Mouse (Mus musculus) adrenal gland (tissue): ENCODE results near the gene Actr3.

Source experiments
- intact Hi-C: fragments of 180-260 bp; cut with DNase I; formaldehyde crosslinking; loops from one replicate; pipeline ENCODE4 v1.15.1; 2025
- long read RNA-seq, 2 experiments: library from polyadenylated mRNA; unstranded; transcript quantifications; one replicate each; pipeline ENCODE4 v2.0.0; 2020; ENCODE audit warnings: borderline replicate concordance in 1 of 2; ENCODE audit not compliant: insufficient replicate concordance in 1 of 2

The Actr3 gene
- long read RNA-seq, experiment 1, transcript Actr3-202 (12 exons, 2,565 nt): major isoform, 69 of 78 reads
- long read RNA-seq, experiment 1, partial matches to known transcripts: 2 of 78 reads
- long read RNA-seq, experiment 1, other reads (novel, unspliced or antisense): 5 of 78 reads
- long read RNA-seq, experiment 2, transcript Actr3-202 (12 exons, 2,565 nt): major isoform, 88 of 101 reads
- long read RNA-seq, experiment 2, partial matches to known transcripts: 5 of 101 reads
- long read RNA-seq, experiment 2, other reads (novel, unspliced or antisense): 7 of 101 reads

DNA sequence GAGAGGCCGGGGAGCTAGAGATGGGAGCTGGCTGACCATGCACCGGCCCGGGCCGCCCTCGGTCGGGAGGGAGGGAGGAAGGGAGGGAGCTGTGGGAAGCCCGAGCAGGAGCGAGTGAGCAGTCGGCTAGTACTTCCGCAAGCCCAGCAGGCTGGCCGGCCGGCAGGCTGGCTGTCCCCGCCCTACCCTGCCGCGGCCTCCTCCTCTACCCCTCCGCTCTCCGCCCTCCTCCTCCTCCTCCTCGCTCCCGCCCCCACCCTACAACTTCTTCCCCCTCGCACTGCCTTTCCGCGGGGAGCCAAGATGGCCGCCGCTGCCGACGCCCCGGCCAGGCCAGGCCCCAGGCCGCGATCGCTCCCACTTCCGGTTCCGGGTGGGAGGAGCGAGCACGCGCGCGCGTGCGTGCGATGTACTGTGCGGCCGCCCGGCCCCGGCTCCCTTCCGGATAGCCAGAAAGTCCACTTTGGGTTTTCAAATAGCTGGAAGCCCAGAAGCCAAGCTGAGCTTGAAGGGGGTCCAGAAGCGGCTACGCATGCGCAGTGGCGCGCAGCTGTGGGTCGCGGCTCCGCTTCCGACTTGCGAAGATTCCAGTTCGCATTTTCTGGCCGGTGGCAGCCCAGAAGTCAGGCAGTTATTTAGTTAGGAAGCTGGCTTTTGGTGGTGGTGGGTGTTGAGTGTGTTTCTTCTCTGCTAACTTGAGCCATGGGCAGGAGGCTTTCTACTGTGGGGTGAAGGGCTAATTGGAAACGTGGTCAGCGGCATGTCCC lies at the start of gene Actr3:
Actr3 (minus strand) TSS at position 359 of the 767 bp plus-strand sequence.
- intact Hi-C loops: loop anchor here (2.0 kb wide), 1 partner anchor 125 kb away; the partner anchor contains the start of gene Slc35f5

DNA sequence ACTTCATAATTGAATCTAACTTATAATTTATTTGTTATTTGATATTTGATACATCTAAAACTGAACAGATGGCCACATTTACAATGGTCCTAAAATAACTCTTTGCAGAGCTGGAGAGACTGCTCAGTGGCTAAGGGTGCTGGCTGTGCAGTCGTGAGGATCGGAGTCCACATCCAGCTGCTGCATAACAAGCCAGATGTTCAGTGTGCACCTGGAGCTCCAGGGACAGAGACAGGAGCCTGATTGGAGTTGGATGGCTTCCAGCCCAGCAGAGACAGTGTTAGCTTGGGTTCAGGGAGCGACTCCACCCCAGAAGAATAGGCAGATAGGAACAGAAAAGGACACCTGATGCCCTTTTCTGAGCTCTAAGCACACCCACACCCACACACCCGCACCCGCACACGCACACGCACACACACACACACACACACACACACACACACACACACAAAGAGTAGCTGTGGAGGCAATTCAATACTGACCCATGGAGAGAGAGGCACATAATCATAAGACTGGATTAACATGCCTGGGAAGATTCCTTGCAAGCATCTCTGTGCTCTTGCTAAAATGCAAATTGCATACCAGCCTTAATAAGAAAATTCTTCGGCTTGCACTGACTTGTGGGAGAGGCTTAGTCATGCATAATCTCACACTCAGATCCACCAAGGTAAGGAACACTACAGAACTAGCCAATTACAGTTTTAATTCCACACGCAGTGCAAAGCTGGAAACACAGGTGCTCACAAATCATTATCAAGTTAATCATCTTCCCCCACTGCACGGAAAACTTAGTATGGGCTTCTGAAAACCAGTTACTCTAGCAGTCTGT lies 47.1 kb upstream of the Actr3 start:
- intact Hi-C loops: no loop called here

DNA sequence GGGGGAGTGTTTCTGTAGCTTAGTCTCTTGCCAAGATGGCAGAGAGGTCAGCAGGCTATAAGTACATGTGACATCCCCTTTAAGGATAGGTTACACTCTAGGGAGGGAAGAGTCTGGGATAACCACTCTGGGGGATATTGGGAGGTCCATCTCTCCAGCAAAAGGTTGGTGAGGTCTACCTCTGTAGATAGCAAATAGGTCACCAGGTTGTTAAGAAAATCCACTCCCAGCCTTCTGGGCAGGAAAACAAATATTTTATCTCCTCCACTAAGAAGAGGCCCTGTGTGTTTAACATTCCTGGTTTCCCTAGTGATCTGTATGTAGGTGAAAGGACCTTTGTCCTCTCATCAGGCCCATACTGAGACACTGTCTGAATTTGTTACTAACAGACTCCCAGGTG lies 46.3 kb upstream of the Actr3 start:
- intact Hi-C loops: no loop called here

DNA sequence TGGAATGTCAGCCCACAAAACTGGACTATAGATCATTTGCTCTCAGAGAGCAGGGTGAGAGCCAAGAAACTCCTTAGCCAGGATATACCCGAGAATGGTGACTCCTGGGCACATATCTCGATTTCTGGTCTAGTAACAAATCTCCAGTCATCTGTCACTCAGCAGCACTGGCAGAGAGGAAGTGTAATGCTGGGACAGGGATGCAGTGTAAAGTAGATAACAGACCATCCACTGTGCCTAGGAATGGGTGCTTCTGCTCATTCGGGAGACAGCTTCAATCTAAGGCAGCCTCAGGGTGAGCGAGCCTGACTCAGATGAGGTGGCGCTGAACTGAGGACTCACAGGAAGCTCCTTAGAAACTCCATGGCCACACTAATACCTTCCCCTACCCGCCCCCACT lies 43.1 kb upstream of the Actr3 start:
- intact Hi-C loops: no loop called here

DNA sequence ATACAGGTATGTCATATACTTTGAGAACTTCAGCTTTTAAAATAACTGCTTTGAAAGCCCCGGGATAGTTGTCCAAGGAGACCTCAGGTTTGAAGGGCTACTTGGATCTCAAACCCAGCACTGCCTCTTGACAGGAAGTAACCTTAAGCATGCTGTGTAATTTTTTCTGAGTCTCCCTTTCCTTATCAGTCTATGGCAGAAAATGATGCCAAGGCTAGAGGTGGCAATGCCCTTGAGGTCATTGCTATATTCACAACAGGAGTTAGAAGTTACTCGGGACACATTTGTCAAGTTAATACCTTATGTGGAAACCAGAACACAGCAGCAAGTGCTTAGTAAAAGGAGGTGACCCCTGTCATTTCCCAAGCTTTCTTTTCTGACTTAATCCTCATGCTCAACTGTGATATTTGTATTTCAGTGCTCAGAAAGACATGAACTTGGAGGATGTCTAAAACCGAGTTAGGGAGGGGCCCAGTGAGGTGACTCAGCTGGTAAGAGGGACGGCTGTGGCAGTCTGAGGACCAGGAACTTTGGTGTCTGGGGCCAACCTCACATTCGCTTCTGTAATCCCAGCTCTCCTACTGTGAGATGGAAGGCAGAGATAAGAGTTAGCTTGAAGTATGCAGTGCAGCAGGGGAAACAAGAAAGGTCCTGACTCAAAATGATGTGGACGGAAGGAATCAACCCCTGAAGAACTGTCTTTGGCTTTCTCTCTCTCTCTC lies 40.6 kb upstream of the Actr3 start:
- intact Hi-C loops: no loop called here

DNA sequence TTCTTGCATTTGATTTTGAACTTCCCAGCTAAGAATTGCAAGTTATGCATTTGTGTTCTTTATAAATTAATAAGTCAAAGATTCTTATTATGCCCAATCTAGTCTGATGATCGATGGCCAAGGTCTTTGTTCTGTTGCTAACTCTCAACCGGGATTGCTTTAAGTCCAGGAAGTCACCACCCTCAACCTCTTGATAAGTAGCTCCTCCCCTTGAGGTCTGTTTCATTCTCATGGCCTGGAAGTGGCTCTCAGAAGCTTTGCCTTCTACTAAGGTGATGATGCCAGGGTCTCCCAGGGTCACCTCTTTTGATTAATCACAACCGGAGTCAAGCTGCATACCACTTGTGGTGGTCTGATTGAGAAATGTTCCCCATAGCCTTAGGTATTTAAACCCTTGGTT lies 38.3 kb upstream of the Actr3 start:
- intact Hi-C loops: no loop called here

DNA sequence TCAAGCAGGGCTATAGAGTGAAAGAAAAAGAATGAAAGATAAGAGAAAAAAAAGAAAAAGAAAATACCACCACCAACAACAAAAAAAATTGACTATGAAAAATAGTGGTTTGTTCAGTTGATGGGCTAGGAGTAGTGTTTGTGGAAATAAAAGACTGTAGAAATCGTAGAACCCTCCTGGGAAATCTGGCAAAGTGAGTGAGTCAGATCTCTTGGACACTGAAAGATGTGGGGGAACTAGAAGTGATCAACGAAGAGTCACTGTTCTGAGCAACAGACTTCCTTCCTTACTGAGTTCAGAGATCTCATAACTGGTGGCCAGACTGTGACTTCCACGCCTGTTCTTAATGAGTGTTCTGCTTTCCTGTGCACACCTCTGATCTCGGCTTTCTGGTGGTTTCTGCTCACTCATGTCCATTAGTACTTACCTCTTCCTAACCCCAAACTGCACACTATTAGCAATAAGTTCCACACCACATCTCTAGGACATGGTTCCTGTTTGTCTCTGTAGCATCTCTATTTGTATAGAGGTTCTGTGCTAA lies 37.7 kb upstream of the Actr3 start:
- intact Hi-C loops: no loop called here

DNA sequence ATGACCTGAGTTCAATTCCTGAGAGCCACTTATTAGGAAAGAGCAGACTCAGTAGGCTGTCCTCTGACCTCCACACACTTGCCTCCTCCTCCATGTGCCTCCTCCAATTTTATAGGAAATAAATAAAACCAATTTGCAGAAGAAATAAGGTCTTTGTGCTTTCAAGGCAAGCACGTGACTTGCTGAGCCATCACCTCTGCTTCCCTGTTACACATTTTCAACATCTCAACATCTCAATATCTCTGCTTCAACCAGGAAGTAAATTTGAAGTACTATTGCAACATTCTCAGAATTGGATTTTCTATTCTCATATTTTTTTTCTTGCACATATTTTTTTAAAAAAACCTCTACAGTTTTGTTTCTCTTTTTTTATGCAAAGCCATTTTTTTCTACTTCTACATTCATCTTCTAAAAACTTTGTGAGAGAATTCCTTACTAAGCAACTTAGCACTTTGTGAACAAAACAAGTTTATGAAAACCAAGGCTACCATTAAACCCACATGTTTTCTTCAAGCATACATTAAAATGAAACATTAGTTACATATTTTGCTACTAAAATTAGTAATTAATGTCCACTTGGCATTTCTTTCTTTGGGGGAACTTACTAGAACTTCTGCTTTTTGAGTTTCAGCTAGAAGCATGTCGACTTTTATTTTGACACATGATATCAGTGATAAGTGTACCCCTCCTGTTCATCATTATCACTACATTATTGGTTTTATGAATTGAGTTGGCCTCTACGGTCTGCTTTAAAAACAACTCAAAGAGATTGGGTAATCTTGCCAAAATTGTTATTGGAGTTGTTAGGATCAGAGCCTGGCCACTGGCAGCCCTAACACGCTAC lies 35.5 kb upstream of the Actr3 start:
- intact Hi-C loops: no loop called here

DNA sequence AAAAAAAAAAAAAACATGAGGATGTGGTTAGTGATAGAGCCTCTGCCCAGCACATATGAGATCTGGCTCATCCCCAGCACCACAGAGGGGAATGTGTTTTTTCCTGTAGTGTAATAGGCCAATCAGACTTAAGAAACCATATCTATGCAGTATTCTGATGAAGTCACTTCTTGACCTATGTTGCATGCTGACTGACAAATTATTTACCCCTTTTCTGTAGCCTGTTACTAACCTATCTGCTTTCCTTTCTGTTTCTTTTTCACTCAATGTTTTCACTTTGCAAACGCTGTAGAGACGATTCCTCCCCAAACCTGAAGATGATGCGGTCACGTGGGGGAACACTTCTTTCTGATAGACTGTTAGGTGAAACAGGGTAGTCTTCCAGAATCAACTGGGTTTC lies 32.4 kb upstream of the Actr3 start:
- intact Hi-C loops: no loop called here

DNA sequence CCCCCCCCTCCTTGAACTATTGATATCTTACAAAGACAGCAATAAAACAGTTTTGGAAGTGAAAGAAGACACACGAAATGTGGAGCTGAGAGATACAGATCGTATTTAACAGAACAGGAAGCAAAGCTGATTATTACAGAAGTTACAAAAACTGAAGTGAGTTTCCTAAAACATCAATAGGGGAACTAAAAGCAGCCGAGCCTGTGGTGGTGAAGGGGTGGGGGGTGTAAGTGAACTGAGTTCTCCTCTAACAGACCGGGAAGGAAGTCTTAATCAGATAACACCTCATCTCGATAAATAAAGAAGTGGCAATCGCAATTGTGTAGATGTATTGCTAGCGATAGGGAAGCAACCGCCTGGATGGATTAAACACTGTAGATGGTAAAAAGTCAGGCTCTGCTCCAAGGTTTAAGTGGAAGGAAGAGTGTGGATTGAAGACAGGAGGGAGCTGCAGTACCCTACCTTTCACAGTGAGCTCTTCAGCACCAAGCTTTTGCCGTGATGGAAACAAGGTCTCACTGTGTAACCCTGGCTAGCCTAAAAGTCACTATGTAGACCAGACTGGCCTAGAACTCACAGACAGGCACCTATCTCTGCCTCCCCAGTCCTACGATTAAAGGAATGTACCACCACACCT lies 31.2 kb upstream of the Actr3 start:
- intact Hi-C loops: no loop called here

DNA sequence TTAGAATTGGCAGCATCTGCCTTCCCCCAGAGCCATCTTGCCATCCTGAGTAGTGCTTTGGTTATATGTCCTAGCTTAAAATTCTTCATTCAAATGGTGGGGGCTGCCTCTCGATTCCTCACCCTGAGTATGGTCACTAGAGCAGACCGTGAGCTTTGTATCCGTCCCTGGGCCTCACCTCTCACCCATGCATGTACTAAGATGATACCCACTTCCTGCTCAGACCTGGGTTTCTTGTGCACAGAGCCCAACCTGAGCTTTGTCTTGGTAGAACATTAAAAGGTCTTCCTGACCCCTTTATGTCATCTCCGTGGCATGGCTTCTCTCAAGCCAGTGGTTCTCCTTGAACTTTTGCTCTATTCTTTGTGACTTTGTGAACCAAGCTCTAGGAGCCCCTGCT lies 28.5 kb upstream of the Actr3 start:
- intact Hi-C loops: no loop called here

DNA sequence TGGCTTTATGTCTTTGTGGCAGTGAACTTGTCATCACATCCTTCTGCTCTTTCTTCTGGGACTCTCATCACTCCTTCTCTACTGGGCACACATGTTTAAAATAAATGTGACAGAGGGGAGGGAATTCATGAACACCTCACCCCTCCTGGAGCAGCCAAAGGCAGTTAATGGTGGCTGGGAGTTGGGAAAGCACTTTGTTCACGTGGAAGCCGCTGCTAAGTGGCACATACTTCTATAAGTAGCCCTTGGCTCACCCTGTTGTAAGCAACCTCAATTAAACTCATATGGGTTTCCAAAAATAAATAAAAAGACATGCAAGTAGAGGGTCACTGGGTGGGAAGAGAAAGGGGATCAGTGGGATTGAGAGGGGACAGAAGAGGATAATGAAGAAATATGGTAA lies 27.8 kb upstream of the Actr3 start:
- intact Hi-C loops: no loop called here

DNA sequence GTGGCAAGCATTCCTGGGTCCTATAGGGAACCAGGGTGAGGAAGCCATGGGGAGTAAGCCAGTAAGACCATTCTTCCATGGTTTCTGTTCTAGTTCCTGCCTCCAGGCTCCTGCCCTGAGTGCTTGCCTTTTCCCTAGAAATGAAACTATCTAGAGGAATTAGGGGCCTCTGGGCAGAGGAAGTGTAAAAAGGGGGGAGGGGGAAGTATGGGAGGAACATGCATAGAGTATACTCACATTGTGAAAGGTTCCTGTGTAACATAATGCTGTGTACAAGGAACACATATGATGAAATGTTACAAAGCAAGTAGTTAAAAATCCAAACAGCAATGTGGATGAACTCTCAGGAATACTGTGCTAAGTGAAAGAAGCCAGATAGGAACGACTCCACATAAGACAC lies 27.4 kb upstream of the Actr3 start:
- intact Hi-C loops: no loop called here

DNA sequence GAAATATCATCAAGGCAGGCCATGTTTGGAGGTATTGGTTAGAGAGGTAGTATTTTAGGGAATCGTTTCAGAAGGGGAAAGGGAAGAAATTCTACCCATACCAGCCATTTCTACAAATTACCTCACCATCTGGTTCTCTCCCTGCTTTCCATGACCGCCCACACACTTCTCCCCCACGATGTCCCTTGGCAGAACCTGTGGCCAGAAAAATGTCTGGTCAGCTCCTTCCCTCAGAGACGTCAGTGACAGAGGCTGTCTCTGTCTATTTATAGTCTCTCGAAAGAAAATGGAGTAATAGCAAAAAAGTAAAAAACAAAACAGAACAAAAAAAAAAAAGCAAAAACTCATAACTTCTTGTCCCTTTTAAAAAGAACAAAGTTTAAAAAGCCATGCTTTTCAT lies 23.0 kb upstream of the Actr3 start:
- intact Hi-C loops: no loop called here

DNA sequence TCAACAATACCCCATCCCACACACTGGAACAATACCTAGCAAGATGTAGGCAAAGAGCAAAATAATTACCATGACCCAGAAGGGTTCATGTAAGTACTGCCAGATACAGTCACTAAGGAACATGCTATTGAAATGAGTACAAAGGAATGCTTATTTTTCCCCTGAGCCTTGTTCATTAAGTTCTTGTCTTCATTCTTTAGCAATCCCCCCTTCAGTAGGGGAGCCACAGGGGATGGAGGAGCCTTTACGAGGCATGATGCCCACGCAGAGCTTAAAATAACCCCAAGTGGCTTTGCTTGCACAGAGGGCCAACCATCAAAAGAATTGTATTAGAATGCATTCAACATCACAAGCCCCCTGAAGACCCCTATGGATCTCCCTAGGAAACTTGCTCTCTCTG lies 19.6 kb upstream of the Actr3 start:
- intact Hi-C loops: no loop called here

DNA sequence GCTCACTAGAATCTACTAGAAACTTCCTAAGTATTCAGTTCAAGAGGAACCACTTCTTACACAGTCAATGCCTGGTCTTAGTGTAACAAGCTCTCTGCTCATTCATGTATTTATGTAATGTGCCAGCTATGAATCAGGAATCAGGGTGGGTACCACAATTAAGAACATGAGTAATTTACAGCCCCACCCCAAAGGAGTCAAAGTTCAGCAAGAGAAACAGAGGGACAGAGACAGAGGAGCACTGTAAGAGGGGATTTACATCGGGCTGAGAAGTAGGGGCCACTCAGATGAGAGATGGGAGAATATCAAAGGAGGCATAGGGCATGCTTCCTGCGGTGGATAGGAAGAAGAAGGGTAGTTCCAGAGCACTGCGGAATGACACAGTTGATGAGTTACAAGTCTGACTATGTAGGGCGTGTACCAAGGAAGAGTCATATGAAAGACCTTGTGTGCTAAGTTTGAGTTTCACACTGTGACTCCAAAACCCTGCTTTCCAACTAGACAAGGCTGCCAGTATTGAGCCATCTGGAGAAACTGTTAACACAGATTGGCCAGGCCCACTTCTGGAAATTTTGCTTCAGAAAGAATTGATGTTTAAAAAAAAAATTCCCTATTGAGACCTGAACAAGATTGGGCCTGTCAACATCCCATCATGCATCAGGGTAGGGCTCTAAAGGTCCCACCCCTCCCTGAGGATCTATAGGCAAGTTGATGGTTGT lies 14.9 kb upstream of the Actr3 start:
- intact Hi-C loops: no loop called here

DNA sequence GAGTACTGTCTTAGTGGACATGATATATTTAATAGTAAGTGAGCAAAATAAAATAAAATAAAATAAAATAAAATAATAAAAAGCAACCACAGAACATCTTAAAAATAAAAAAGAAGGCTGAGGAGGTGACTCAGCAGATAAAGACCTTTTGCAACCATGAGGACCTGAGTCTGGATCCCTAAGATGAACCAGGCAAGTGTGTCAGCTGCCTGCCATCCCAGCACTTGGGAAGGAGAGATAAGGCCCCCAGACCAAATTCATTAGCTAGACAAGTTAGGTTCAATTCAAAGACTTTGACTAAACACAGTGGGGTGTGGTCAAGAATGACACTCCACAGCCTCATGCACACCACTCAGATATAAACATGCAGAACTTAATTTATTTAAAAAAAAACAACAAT lies 12.4 kb upstream of the Actr3 start:
- intact Hi-C loops: no loop called here

DNA sequence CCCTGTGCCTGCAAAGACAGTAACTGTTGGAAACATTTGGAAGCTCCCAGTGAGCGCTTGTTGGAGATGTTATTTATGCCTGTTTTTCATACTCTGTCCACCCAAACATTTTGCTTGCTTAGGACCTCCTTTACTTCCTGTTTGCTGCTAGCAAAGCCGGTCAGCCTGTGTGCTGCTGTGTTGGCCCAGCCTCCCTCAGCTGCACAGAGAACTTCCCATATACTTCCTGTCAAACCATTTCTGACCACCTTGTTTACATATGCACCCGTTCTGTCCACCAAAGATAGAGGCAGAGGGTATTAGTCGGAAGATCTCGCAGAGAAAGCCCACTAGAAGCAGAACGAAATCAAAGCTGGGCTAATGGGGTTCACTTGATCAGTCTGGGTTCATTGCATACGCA lies 6.2 kb upstream of the Actr3 start:
- intact Hi-C loops: no loop called here

DNA sequence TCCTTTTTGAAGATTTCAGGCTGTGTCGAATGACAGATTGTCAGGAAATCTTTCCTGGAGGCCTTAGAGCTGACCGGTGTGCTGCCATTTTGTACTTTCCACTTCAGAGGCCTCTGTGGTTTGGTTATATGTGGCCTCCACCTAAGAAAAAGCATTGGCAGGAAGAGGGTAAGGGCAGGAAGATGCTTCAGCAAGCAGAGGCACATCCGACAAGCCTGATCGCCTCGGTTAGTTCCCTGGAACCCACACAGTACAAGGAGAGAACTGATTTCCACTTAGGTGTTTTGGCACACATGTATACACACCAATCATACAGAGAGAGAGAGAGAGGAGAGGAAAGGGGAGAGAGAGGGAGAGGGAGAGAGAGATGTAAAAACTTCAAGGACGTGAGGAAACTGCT lies 5.7 kb upstream of the Actr3 start:
- intact Hi-C loops: no loop called here
